Mouse (Mus musculus) gastrocnemius, postnatal 14 days (tissue): ENCODE measurements around the gene Pkd2l1. TPM values are rescaled to one million over a fixed set of nuclear protein-coding genes. Genes with fewer than 3 reads are reported as not detected.

Experiments used
- DNase-seq: peaks from one replicate; pipeline ENCODE4 v3.0.0; 2021; ENCODE audit warnings: mixed read lengths
- intact Hi-C: fragments of 180-260 bp; cut with DNase I; formaldehyde crosslinking; loops from one replicate; pipeline ENCODE4 v1.15.1; 2025; ENCODE audit warnings: low total_unique reads
- total RNA-seq, 2 experiments: library from RNA; stranded (reverse); gene quantifications; 2 replicates each; pipeline ENCODE4 v1.2.3; 2021

Gene Pkd2l1
- total RNA-seq, 2 experiments from 2014 or later, result not detected

DNA sequence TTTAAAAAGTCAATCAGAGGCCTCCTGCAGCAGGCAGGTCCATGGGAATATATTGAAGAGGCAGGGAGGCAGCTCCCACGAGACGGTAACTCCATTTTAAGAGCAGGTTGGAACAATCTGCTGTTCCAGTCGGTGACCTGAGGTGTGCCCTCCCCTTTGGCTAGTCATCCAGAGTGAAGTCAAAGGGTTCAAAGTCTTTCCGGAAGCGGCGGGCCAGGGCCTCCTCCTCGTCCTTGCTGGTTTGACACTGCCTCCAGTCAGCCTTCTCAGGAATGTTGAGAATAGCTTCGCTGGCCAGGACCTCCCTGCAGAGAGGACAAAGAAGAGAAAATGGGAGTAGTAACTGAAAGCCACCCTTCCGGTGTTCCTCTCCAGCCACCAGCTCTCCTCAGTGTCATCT lies 81.9 kb downstream of the Pkd2l1 start:
- intact Hi-C loops, result no loop called here
- DNase-seq, result no peak

DNA sequence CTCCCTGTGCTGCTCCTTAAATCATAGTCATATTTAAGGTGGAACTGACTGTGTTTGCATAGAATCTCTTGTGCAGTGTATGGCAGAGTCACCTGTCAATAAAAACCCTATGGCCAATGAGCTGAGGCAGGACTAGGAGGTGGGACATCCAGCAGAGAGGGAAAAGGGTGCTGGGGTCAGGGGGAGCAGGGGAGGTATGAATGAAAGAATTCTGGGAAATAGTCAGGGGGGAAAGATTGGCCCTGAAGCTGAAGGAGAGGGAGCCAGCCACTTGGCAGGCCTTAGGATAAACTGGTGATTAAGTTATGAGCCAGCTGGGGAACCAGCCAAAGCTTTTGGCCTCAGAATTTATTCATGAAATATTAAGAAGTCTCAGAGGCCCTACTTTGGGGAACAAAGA lies 83.2 kb downstream of the Pkd2l1 start:
- intact Hi-C loops, result no loop called here
- no peak for DNase-seq

DNA sequence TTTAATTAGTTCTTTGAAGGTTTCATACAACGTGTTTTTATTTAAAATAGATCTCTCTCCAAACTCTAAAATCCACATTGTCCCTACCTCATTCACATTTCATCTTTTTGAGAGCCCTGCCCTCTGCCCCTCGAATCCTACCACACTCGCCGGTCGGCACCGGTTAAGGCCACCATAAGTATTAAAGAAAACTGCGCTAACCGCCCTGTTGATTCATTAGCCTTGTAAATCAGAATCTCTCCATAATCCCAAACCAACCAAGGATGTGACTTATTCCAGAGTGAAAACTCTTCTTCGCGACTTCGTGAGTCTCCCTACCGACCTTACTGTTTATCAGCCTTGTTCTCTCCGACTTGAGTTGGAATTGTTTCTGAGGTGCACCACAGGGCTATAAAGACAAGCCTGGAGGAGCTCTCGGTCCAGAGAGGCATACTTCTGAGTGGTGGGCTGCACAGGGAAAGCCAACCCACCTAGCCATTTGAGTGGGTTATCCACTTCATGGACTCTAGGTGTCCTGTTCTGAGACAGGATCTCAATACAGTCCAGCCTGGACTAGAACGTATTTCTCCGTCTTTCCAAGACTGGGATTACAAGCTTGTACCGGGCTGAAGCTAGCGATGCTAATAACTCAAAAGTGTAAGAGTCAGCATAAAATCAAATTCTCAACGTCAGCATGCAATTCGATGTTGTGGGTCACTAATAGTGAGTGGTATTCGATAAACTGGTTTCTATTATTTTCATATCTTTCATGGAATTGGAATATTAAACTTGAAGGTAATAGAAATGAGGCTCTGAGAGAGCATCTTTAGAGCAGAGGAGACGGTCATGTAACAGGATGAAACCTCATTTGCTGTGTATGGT lies 84.4 kb downstream of the Pkd2l1 start:
- intact Hi-C loops, result no loop called here
- no peak for DNase-seq

DNA sequence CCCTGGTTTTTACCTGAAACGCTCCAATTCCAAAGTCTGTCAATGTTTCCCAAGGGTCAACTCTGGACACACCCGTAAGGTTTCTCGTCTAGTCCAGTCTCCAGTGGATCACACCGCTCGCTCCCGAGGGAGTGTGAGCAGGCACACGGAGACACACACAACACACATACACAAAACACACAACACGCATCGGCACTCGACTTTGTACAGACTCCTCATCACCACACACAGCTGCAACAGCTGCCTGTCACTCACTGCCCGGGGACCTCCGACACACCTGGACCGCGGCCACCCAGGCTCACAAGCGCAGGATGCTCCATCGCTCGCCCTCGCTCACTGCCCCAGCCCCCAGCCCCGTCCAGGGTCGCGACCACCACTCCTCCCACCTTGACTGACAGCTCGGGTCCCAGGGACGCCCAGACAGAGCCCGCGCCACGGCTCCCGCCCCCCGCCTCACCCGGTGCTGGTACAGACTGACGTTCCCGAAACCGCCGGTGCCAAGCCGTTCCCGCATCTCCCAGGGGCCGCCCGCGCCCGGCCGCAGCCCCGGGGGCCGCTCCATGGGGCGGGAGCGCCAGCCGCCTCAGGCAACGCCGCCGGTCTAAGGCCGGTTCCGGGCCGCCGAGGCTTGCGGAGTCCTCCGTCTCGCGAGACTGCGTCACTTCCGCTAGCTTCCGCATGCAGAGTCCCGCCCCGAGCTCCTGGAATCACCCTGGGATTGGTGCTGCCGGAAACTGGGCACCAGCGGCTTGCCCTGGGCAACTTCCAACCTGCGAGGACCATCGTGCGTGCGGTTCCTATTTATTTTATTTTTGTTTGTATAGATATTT lies 85.2 kb downstream of the Pkd2l1 start, which contains the start of gene Chuk:
Gene Chuk, minus strand, starts transcription at position 650 of the 830 bp plus-strand sequence.
- intact Hi-C loops, result no loop called here
- peak; percentile 97 for DNase-seq

DNA sequence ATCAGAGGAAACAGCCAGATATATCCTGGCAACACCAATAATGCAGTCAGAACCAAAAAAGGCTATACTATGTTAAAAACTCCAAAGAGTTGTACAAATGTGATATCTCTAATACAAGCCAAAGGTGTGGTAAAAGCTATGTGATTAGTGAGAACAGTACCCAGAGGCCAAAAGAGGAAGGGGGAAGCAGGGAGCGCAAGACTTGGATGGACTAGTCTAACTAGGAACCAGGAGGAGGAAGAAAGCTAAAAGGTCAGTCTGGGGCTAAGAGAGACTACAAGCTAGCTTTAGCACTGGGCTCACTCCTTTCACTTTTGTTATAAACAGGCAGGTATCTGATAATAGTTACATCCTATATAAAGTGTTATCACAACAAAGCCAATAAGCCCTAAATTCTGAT lies 87.8 kb downstream of the Pkd2l1 start:
- intact Hi-C loops, result no loop called here
- DNase-seq, result no peak

DNA sequence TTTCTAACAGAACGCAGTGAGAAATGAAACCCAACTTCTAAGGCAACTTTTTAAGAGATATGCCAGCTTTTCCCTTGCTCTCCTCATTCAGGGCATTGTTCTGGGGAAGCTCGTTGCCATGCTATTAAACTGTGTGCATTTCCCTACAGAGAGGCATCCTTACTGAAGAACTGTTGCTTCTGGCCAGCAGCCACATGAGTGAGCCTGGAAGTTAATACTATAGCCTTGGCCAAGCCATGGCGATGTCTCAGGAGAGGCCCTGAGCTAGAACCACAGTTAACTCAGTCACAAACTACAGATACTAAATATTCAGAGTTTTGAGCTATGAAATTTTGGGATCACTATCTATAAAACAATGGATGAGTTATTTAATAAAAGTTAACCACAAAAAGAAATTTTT lies 89.2 kb downstream of the Pkd2l1 start:
- DNase-seq, result no peak
- intact Hi-C loops, result no loop called here

DNA sequence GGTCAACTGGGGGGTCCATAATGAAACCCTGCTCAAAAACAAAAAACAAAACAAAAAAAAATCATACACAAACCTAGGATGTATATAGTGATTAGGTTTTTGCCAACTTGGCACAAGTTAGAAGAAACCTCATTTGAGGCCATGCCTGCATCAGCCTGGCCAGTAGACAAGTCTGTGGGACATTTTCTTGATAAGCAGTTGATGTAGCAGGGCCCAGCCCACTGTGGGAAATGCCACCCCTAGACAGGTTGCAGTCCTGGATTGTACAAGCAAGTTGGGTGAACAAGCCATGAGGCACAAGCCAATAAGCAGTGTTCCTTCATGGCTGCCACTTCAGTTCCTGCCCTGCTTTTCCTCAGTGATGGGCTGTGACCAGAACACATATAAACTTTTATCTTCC lies 91.4 kb downstream of the Pkd2l1 start:
- intact Hi-C loops, result no loop called here
- DNase-seq, result no peak

Other genes starting within 250 kb of the Pkd2l1 start
- gene Cpn1, start 205.9 kb downstream of the Pkd2l1 start, total RNA-seq, result not detected
- not detected for gene Cyp2c23, start 163.2 kb downstream of the Pkd2l1 start, total RNA-seq
- gene Erlin1, start 122.7 kb downstream of the Pkd2l1 start, total RNA-seq, result 1 to 10 TPM; 4.7 to 5.5 TPM
- 10 to 100 TPM; 13.6 to 16.0 TPM for gene Chuk, start 85.0 kb downstream of the Pkd2l1 start, total RNA-seq
- 1 to 10 TPM; 6.4 to 6.6 TPM for gene Cwf19l1, start 56.6 kb downstream of the Pkd2l1 start, total RNA-seq
- 10 to 100 TPM; 13.4 to 13.9 TPM for gene Bloc1s2, start 46.0 kb downstream of the Pkd2l1 start, total RNA-seq
- not detected for gene Scd3, start 10.8 kb upstream of the Pkd2l1 start, total RNA-seq
- 10 to 100 TPM; 22.8 to 54.0 TPM for gene Scd2, start 101.2 kb upstream of the Pkd2l1 start, total RNA-seq
- gene Scd4, start 140.7 kb upstream of the Pkd2l1 start, total RNA-seq, result under 1 TPM; 0.24 to 0.29 TPM
- gene Scd1, start 215.4 kb upstream of the Pkd2l1 start, total RNA-seq, result 10 to 100 TPM; 12.8 to 37.3 TPM